Mouse (Mus musculus): ENCODE data around the gene Ect2. TPM values are rescaled to one million over a fixed set of nuclear protein-coding genes. Genes with fewer than 3 reads are reported as not detected.

The Ect2 gene
- polyA plus RNA-seq, 1 experiment, result 248 TPM

DNA sequence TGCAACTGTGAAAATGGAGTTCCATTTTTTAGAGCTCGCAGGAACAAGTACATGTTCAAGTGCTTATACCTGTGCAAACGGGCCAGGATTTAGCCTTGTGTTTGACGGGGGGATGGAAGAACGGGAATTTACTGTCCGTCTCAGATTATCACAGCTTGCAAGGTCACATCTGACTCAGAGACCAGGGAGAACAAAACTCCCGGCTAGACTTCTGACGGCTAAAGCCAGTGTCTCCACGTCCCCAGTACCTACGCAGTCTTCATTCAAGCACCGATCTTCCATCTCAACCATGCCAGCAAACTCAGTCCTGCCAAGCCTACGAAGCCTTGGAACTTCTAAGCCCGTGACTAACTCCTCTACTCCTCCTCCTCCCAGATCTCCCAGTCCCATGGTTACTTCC is 93.2 kb downstream of the Ect2 start:
- peaks cover 12% of the 10 kb centered on the region for H3K9me3 ChIP-seq (replicated peaks; ENCODE audit: control insufficient read depth, insufficient read depth, low read length, poor library complexity, severe bottlenecking)
- no peaks in the 10 kb centered on the region for H3K27me3 ChIP-seq (ENCODE audit: control insufficient read depth, insufficient read depth, low read length, poor library complexity, severe bottlenecking)
- no peak overlapping the region for H3K27ac ChIP-seq (ENCODE audit: insufficient read depth, low read length)
- H3K4me3 ChIP-seq (ENCODE audit: low read depth, low read length), result no peak overlapping the region
- H3K4me1 ChIP-seq (ENCODE audit: control insufficient read depth, insufficient read depth, low read length), result peaks cover 4% of the 10 kb centered on the region
- TF ChIP-seq EP300 (IDR thresholded peaks at IDR 0.05; ENCODE audit: insufficient read depth, low read depth, low read length) (no peak), POLR2A (IDR thresholded peaks at IDR 0.05; ENCODE audit: insufficient read depth, low read length) (no peak), CTCF (IDR thresholded peaks at IDR 0.05; ENCODE audit: low read depth, low read length) (no peak)
- H3K9ac ChIP-seq (ENCODE audit: low read depth, poor library complexity, severe bottlenecking), result no peak overlapping the region
- H3K36me3 ChIP-seq (ENCODE audit: control insufficient read depth, insufficient read depth, low read length, poor library complexity, severe bottlenecking), result no peaks in the 10 kb centered on the region

DNA sequence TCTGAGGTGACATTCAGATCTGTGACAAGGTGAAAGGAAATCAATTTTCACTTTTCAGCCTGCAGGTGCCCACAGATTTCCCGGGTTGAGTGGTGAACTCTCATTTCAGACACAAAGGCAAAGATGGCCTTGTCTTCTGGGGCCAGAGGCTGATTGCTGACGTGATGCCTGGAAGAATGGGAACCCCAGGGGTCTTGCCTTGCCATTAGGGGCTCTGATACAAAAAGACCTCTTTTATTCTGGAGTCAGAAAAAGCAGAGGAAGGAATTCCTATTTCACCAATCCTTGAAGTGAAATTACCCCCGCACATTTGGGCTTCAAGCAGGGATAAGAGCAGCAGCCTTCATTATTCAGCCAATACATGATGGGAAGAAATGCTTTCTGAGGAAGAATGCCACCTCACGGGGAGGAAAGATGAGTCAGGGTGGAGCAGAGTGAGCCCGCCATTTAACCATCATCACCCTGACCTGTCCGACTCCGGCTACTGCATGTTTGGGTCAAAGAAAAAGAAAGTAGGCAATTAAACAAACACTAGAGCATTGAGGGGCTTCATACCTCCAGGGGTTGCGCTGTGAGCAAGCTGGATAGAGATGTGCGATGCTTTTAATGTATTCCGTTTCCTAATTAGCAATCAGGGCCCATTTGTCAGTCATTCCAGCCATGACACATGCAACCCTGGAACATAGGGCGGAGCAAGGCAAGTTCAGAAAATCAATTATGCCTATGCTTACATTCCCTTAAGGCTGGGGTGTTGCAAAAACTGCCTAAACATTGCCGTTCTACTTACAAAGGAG is 94.0 kb downstream of the Ect2 start:
- Histone ChIP-seq H3K9ac (ENCODE audit: low read depth, poor library complexity, severe bottlenecking) (no peak overlapping the region), H3K27me3 (ENCODE audit: control insufficient read depth, insufficient read depth, low read length, poor library complexity, severe bottlenecking) (no peaks in the 10 kb centered on the region), H3K4me3 (ENCODE audit: low read depth, low read length) (no peak overlapping the region), H3K36me3 (ENCODE audit: control insufficient read depth, insufficient read depth, low read length, poor library complexity, severe bottlenecking) (no peaks in the 10 kb centered on the region), H3K9me3 (replicated peaks; ENCODE audit: control insufficient read depth, insufficient read depth, low read length, poor library complexity, severe bottlenecking) (peaks cover 12% of the 10 kb centered on the region), H3K4me1 (ENCODE audit: control insufficient read depth, insufficient read depth, low read length) (peaks cover 2% of the 10 kb centered on the region), H3K27ac (ENCODE audit: insufficient read depth, low read length) (no peak overlapping the region)
- TF ChIP-seq EP300 (IDR thresholded peaks at IDR 0.05; ENCODE audit: insufficient read depth, low read depth, low read length), result no peak
- no peak for TF ChIP-seq CTCF (IDR thresholded peaks at IDR 0.05; ENCODE audit: low read depth, low read length)
- TF ChIP-seq POLR2A (IDR thresholded peaks at IDR 0.05; ENCODE audit: insufficient read depth, low read length), result no peak

DNA sequence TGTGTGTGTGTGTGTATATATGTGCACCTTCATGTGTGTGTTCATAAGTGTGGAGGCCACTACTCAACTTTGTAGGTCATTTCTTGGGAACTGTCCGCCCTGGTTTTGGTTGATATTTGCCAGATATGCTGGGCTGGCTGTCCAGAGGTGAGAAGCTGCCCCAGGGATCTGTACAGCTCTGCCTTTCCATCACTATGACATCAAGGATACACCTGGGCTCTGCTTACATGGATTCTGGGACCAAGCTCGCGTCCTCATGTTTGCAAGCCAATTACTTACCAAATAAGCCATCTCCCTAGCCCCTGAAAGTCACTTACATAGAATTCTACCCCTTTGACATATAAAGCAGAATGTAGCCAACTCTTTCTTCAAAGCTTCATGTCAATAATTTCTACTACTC is 98.2 kb downstream of the Ect2 start:
- no peak overlapping the region for H3K4me3 ChIP-seq (ENCODE audit: low read depth, low read length)
- peaks cover 12% of the 10 kb centered on the region for H3K9me3 ChIP-seq (replicated peaks; ENCODE audit: control insufficient read depth, insufficient read depth, low read length, poor library complexity, severe bottlenecking)
- peaks cover 1% of the 10 kb centered on the region for H3K4me1 ChIP-seq (ENCODE audit: control insufficient read depth, insufficient read depth, low read length)
- no peaks in the 10 kb centered on the region for H3K36me3 ChIP-seq (ENCODE audit: control insufficient read depth, insufficient read depth, low read length, poor library complexity, severe bottlenecking)
- no peak overlapping the region for H3K27ac ChIP-seq (ENCODE audit: insufficient read depth, low read length)
- H3K9ac ChIP-seq (ENCODE audit: low read depth, poor library complexity, severe bottlenecking), result no peak overlapping the region
- TF ChIP-seq CTCF (IDR thresholded peaks at IDR 0.05; ENCODE audit: low read depth, low read length) (no peak), POLR2A (IDR thresholded peaks at IDR 0.05; ENCODE audit: insufficient read depth, low read length) (no peak), EP300 (IDR thresholded peaks at IDR 0.05; ENCODE audit: insufficient read depth, low read depth, low read length) (no peak)
- no peaks in the 10 kb centered on the region; the same call in 1 of the 2 replicates for H3K27me3 ChIP-seq (ENCODE audit: control insufficient read depth, insufficient read depth, low read length, poor library complexity, severe bottlenecking)

DNA sequence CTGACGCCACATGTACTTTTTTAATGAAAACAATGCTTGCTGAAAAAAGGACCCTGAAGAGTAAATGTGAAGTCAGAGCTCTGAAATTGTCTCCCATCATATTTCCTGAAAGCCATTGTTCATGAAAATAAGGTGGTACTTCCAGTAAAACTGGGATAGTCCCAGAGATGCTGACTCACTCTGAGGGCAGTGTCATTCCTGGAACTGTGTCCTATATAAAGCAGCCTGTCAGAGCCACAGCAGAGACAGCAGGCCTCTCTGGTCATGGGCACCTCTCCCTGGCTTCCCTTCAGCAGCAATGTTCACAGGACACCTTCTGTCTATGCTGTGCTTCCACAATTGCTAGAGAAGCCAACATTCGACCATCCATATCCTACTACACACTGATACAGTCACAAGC is 98.9 kb downstream of the Ect2 start:
- TF ChIP-seq CTCF (IDR thresholded peaks at IDR 0.05; ENCODE audit: low read depth, low read length) (no peak), POLR2A (IDR thresholded peaks at IDR 0.05; ENCODE audit: insufficient read depth, low read length) (no peak), EP300 (IDR thresholded peaks at IDR 0.05; ENCODE audit: insufficient read depth, low read depth, low read length) (no peak)
- H3K4me3 ChIP-seq (ENCODE audit: low read depth, low read length), result no peak overlapping the region
- H3K36me3 ChIP-seq (ENCODE audit: control insufficient read depth, insufficient read depth, low read length, poor library complexity, severe bottlenecking), result no peaks in the 10 kb centered on the region
- no peak overlapping the region for H3K9ac ChIP-seq (ENCODE audit: low read depth, poor library complexity, severe bottlenecking)
- peaks cover 12% of the 10 kb centered on the region for H3K9me3 ChIP-seq (replicated peaks; ENCODE audit: control insufficient read depth, insufficient read depth, low read length, poor library complexity, severe bottlenecking)
- no peaks in the 10 kb centered on the region for H3K4me1 ChIP-seq (ENCODE audit: control insufficient read depth, insufficient read depth, low read length)
- no peaks in the 10 kb centered on the region; the same call in 1 of the 2 replicates for H3K27me3 ChIP-seq (ENCODE audit: control insufficient read depth, insufficient read depth, low read length, poor library complexity, severe bottlenecking)
- no peak overlapping the region for H3K27ac ChIP-seq (ENCODE audit: insufficient read depth, low read length)

Other genes with a start within 250 kb of the Ect2 start
- 12.2 and 12.9 TPM in 2 replicates for gene Nceh1, start 29.1 kb upstream of the Ect2 start, polyA plus RNA-seq (2011; ENCODE audit: insufficient read depth, insufficient read length, low read depth, missing spikeins)
- gene Tnfsf10, start 163.2 kb upstream of the Ect2 start, polyA plus RNA-seq (2011; ENCODE audit: insufficient read depth, insufficient read length, low read depth, missing spikeins), result not detected in 2 replicates
- gene Ghsr, start 217.5 kb upstream of the Ect2 start, polyA plus RNA-seq (2011; ENCODE audit: insufficient read depth, insufficient read length, low read depth, missing spikeins), result not detected in 2 replicates

Measured in ES-Bruce4 (cell line).